Mouse (Mus musculus) olfactory bulb, adult 2 months (tissue): ENCODE data around the gene Rrbp1.

Experiments
- CTCF ChIP-seq: fragments of 200-500 bp; IDR thresholded peaks from 2 replicates; pipeline ENCODE4 v1.5.1; 2012; ENCODE audit warnings: low read depth, mild to moderate bottlenecking, low read length, moderate library complexity; ENCODE audit not compliant: insufficient read depth
- POLR2A ChIP-seq: fragments of 200-500 bp; IDR thresholded peaks from 2 replicates; pipeline ENCODE4 v1.6.1; 2012; ENCODE audit warnings: mild to moderate bottlenecking, low read depth, low read length, moderate library complexity; ENCODE audit not compliant: insufficient read depth

DNA sequence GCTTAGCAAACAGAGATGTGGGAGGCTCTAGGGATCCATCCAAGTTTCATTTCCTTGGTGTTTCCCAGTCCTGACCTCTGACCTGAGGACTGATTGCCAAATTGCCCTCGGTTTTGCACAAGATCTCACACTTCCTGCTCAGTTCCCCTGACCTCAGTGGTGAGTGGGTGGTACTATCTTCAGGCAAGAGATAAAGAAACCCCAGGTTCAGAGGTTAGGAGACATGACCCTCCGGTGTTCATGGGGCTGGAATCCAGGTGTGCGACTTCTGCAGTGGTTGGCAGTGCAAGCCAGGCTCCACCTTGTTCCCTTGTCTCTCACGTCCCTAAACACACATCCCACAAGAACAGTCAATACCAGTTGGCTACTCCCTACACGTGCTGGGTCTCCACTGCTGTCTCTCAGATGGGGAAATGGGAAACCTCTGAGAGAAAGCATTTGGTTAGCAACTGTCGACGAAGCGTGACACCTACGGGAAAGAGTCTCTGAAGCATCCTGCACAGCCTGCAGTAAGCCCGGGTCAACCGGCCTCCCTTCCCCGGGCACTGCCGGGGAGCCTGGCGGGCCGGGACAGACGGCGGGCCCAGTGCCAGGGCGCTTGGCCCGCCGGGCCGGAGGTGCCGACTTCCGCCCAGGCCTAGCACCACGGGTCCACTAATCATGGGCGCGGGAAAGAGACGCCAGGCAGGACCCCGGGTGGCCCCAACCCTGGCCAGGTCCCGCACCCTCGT is 1.3 kb downstream of the Rrbp1 start:
- TF ChIP-seq POLR2A (no peak), CTCF (no peak)
